Mouse (Mus musculus): ENCODE measurements around the gene Tcf12. TPM values are rescaled to one million over a fixed set of nuclear protein-coding genes. Genes with fewer than 3 reads are reported as not detected.

Tcf12 gene
- polyA plus RNA-seq (2017; shearing (Covaris generic)) = 72.3 TPM

DNA sequence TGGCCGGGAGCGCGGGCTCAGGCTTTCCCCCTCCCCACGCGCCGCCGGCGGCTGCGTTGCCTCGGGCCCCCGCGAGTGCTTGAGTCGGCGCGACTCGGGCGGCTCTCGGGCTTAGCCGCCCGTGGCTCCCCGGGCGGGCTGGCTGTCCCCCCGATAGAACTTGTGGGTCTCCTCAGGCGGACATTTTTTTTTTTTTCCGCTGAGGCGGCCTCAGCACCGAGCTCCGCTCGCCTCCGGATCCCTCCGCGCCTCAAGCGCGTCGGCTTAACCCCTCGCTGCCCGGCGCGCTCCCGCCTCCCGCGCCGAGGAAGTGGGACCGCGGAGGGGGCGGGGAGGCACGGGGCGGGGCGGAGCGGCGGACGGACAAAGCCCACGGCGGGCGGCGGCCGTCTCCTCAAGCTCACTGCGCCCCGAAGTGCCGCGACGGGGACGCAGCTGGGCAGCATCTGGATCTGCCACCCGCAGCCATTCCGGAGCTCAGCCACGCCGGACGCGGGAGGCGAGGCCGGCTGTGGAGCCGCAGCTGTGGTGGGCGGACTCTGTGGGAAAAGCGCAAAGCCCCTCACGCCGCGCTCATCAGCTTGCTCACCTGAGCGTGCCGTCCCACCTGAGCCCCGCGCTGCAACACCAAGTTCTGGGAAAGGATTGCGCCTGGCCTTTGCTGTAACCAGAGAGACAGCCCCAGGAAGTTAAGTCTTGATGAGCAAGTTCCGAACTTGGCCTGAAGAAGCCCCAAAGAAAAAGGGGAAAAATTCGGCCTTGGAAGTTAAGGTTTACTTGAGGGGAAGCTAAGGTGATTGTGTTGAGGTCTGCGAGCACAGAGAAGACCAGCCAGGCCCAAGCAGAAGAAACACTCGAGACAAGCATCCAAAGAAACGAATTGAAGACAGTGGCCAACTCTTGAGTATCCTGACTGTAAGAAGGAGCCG, at the start of gene Tcf12:
Gene Tcf12 (minus strand): TSS at position 250 of the 929 bp plus-strand sequence.

Other genes with a start within 250 kb of the Tcf12 start
- gene Zfp280d, start 163.0 kb upstream of the Tcf12 start, polyA plus RNA-seq (2017; shearing (Covaris generic)) = 63.2 TPM